Mouse (Mus musculus) embryonic facial prominence, embryonic 14.5 days (tissue): ENCODE measurements around the gene Dio3. TPM values are rescaled to one million over a fixed set of nuclear protein-coding genes. Genes with fewer than 3 reads are reported as not detected.

ENCODE experiments used
- ATAC-seq: fragments of 200-750 bp; cut with Nextera tagmentation; 2 replicates; pipeline ENCODE4 v1.8.0; 2017; ENCODE audit warnings: low read depth, moderate number of reproducible peaks, moderate TSS enrichment
- DNase-seq: peaks from one replicate; pipeline ENCODE4 v3.0.0-alpha.2; 2015; ENCODE audit warnings: low spot score
- H3K27ac ChIP-seq: fragments of 300-500 bp; sonication (generic); replicated peaks from 2 replicates; pipeline ENCODE4 v1.5.1; 2014; ENCODE audit warnings: low read depth, mild to moderate bottlenecking, low read length, moderate library complexity
- H3K27me3 ChIP-seq: fragments of 300-500 bp; sonication (generic); replicated peaks from 2 replicates; pipeline ENCODE4 v1.6.1; 2014; ENCODE audit warnings: low read length; ENCODE audit not compliant: control insufficient read depth, insufficient read depth
- H3K36me3 ChIP-seq: fragments of 300-500 bp; sonication (generic); 2 replicates; pipeline ENCODE4 v1.6.1; 2014; ENCODE audit warnings: low read length, mixed read lengths; ENCODE audit not compliant: control insufficient read depth, insufficient read depth
- H3K4me1 ChIP-seq: fragments of 300-500 bp; sonication (generic); 2 replicates; pipeline ENCODE4 v1.6.1; 2014; ENCODE audit warnings: antibody characterized with exemption, low read length; ENCODE audit not compliant: control insufficient read depth, insufficient read depth
- H3K4me2 ChIP-seq: fragments of 300-500 bp; sonication (generic); 2 replicates; pipeline ENCODE4 v1.6.1; 2014; ENCODE audit warnings: low read depth, mild to moderate bottlenecking, low read length, moderate library complexity, mixed read lengths
- H3K4me3 ChIP-seq: fragments of 300-500 bp; sonication (generic); 2 replicates; pipeline ENCODE4 v1.5.1; 2014; ENCODE audit warnings: low read depth, mild to moderate bottlenecking, low read length
- H3K9ac ChIP-seq: fragments of 300-500 bp; sonication (generic); 2 replicates; pipeline ENCODE4 v1.6.1; 2014; ENCODE audit warnings: low read depth, mild to moderate bottlenecking, low read length, moderate library complexity, mixed read lengths
- H3K9me3 ChIP-seq: fragments of 300-500 bp; sonication (generic); 2 replicates; pipeline ENCODE4 v1.6.1; 2016; ENCODE audit warnings: low read length; ENCODE audit not compliant: control insufficient read depth
- WGBS: fragments of 180-500 bp; shearing (Covaris S2); extraction: QIAGEN DNeasy Blood & Tissue Kit; methylation state at CpG from one replicate; pipeline ENCODE4 v1.1.7; 2014; 5-methylcytosine and 5-hydroxymethylcytosine counted together
- microRNA-seq: library from miRNA; unstranded; fragments of <30 nt; microRNA quantifications from one replicate; pipeline ENCODE4, GENCODE M21; 2016; ENCODE audit warnings: borderline number of aligned reads
- polyA plus RNA-seq: library from polyadenylated mRNA; unstranded; fragments of >200 nt; fragmentation: Nextera tagmentation; extraction: Ambion mirVana; gene quantifications from 2 replicates; pipeline ENCODE4 v1.2.1, GENCODE M21; 2014

The Dio3 gene
- polyA plus RNA-seq, 1 experiment from 2014 or later, result 1.4 TPM

GRCm38 (mm10) chr12:110280373-110280772 lies 1.5 kb downstream of the Dio3 start:
- no peak overlapping the region for H3K27ac ChIP-seq
- ATAC-seq, result no peak

GRCm38 (mm10) chr12:110283792-110284191 lies 4.9 kb downstream of the Dio3 start:
- Histone ChIP-seq H3K27me3 (peaks cover 69% of the 10 kb centered on the region), H3K36me3 (no peaks in the 10 kb centered on the region), H3K27ac (no peak overlapping the region), H3K4me2 (no peak overlapping the region), H3K4me1 (peaks cover 12% of the 10 kb centered on the region; the same call in 1 of the 2 replicates), H3K4me3 (no peak overlapping the region), H3K9me3 (no peaks in the 10 kb centered on the region), H3K9ac (no peak overlapping the region)
- ATAC-seq (no peak), DNase-seq (no peak)
- WGBS, result 18% methylated on average over 4 of the region's 4 CpGs

More at GRCm38 (mm10) chr12:110280373-110280772, 1.5 kb downstream of the Dio3 start:
- DNase-seq, result peak; percentile 28
- under 1% methylated on average over 22 of the region's 22 CpGs for WGBS
- peak overlapping the region; percentile 18; the same call in 1 of the 2 replicates for H3K4me2 ChIP-seq
- peak overlapping the region; percentile 17 for H3K4me3 ChIP-seq
- peaks cover 94% of the 10 kb centered on the region for H3K27me3 ChIP-seq
- H3K9me3 ChIP-seq, result no peaks in the 10 kb centered on the region
- peaks cover 14% of the 10 kb centered on the region; the same call in 1 of the 2 replicates for H3K4me1 ChIP-seq
- no peak overlapping the region for H3K9ac ChIP-seq
- H3K36me3 ChIP-seq, result no peaks in the 10 kb centered on the region

- no peak for DNase-seq
- H3K27me3 ChIP-seq, result no peaks in the 10 kb centered on the region; the same call in none of the 2 replicates
These were observed 13.9 kb downstream of the Dio3 start for GRCm38 (mm10) chr12:110292816-110293215.

DNA sequence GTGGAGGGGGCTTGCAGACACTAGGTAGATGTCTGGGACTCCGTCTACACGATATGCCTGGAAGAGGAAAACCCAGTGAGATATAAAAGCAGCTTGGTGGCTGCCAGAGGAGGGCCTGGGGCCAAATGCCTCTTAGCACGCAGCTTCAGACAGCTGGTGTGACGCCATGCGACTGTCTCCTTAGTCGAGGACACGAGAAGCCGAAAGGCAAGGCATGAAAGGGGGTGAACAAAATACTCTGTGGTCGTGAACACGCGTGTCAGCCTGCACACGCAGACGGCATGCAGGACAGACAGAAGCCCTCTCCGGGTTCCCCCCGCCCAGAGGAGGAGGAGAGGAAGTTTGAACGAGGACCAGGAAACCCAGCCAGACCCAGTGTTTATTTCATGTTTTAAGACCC lies 16.0 kb downstream of the Dio3 start:
- Histone ChIP-seq H3K4me1 (peaks cover 11% of the 10 kb centered on the region; the same call in 1 of the 2 replicates), H3K36me3 (no peaks in the 10 kb centered on the region), H3K4me3 (no peak overlapping the region), H3K9me3 (no peaks in the 10 kb centered on the region), H3K4me2 (no peak overlapping the region), H3K27me3 (no peaks in the 10 kb centered on the region; the same call in none of the 2 replicates), H3K27ac (no peak overlapping the region), H3K9ac (no peak overlapping the region)
- WGBS, result 60% methylated on average over 16 of the region's 16 CpGs
- ATAC-seq, result no peak
- peak; percentile 41 for DNase-seq

More at GRCm38 (mm10) chr12:110292816-110293215, 13.9 kb downstream of the Dio3 start:
- H3K4me2 ChIP-seq, result no peak overlapping the region
- H3K4me3 ChIP-seq, result no peak overlapping the region
- no peaks in the 10 kb centered on the region for H3K36me3 ChIP-seq
- ATAC-seq, result no peak
- H3K4me1 ChIP-seq, result no peaks in the 10 kb centered on the region
- WGBS, result 76% methylated on average over 5 of the region's 5 CpGs
- H3K9me3 ChIP-seq, result no peaks in the 10 kb centered on the region
- H3K27ac ChIP-seq, result no peak overlapping the region
- H3K9ac ChIP-seq, result no peak overlapping the region

DNA sequence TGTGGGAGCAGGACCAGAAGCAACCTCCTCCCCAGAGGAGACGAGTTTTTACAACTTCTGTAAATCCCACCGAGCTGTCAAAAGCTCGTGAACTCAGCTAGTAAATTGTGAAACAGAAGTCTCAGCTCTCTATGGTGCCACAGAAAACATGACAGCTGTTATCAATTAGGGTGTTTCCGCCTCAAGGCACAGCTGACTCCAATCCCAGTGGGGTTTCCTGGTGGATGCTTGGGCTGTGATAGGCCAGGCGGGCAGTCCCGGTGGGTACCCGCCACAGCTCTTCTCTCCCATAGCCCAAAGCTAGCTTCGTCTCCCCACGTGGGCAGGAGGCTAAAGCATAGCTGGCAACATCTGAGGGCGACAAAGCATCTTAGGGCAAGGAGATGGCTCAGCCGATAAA lies 19.8 kb downstream of the Dio3 start:
- Histone ChIP-seq H3K4me1 (peaks cover 11% of the 10 kb centered on the region; the same call in 1 of the 2 replicates), H3K27ac (no peak overlapping the region), H3K36me3 (no peaks in the 10 kb centered on the region), H3K4me3 (no peak overlapping the region), H3K27me3 (no peaks in the 10 kb centered on the region; the same call in 1 of the 2 replicates), H3K4me2 (peak overlapping the region; percentile 5; the same call in 1 of the 2 replicates), H3K9ac (no peak overlapping the region), H3K9me3 (no peaks in the 10 kb centered on the region)
- WGBS, result 7% methylated on average over 11 of the region's 11 CpGs
- ATAC-seq, result peak; percentile 76; the same call in 1 of the 2 replicates
- DNase-seq, result peak; percentile 79

- Histone ChIP-seq H3K27ac (no peak overlapping the region), H3K36me3 (no peaks in the 10 kb centered on the region), H3K4me1 (no peaks in the 10 kb centered on the region), H3K9me3 (no peaks in the 10 kb centered on the region), H3K9ac (no peak overlapping the region), H3K4me3 (no peak overlapping the region), H3K4me2 (no peak overlapping the region), H3K27me3 (no peaks in the 10 kb centered on the region)
- WGBS, result 93% methylated on average over 27 of the region's 27 CpGs
- DNase-seq (no peak), ATAC-seq (no peak)
These were observed 40.8 kb downstream of the Dio3 start for GRCm38 (mm10) chr12:110319696-110320095.

Small RNA genes within 50 kb of the gene (microRNA-seq; reads per million reads assigned to microRNA genes)
- 41.6 reads per million, percentile 42 among the genes with 10 or more reads in this experiment for gene Mir1247

Other genes with a start within 250 kb of the Dio3 start
- gene Ppp2r5c, start 168.1 kb downstream of the Dio3 start, polyA plus RNA-seq, result 133 and 155 TPM in 2 replicates